Mouse (Mus musculus): ENCODE measurements at regions not wholly inside any gene's neighbourhood (a gene's known extent, or its start where the extent isn't known, plus 50 kb on each side); places are given as distances from the start of the nearest gene placed in this dataset.

DNA sequence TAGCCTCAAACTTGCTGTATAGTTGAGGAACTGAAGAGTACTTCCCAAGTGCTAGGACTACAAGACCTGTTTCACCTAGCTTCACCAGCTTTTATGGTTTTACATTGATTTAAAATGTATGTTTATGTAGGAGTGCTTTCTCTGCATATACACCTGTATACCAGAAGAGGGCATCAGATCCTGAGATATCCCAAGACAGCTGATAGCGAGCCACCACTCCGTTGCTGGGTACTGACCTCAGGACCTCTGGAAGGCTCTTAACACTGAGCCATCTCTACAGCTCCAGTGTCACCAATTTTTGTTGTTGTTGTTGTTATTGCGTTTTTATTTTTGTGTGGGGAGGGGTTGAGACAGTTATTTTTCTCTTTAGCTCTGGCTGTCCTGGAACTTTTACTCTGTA lies 55.9 kb upstream of the Ddx3x start:
- TF ChIP-seq GATA1 (IDR thresholded peaks at IDR 0.05; ENCODE audit: low read length) (no peak), TAL1 (IDR thresholded peaks at IDR 0.05; ENCODE audit: low read length) (no peak)
- Histone ChIP-seq H3K27me3 (ENCODE audit: control insufficient read depth) (no peaks in the 10 kb centered on the region), H3K36me3 (ENCODE audit: control insufficient read depth) (no peaks in the 10 kb centered on the region), H3K4me1 (ENCODE audit: control insufficient read depth) (peaks cover 5% of the 10 kb centered on the region), H3K4me3 (replicated peaks) (no peak overlapping the region), H3K9me3 (ENCODE audit: control insufficient read depth, low read length) (no peaks in the 10 kb centered on the region)

DNA sequence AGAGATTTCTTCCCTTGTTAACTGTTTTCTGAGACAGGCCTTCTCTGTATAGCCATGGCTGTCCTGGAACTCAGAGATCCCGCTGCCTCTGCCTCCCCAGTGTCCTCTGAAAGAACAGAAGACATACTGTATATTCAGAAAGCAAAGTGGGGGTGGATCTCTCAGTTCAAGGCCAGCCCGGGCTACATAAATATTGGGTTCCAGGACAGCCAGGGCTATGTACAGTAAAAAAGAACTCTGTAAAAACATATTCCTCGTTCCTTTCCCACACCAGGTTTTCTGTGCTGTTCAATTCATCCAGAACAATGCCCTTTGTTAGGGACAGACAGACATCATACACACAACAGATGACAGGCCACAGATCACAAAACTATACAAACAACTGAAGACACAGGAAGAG lies 54.3 kb upstream of the Ddx3x start:
- H3K4me3 ChIP-seq (replicated peaks), result no peak overlapping the region
- H3K4me1 ChIP-seq (ENCODE audit: control insufficient read depth), result peaks cover 19% of the 10 kb centered on the region
- no peaks in the 10 kb centered on the region for H3K36me3 ChIP-seq (ENCODE audit: control insufficient read depth)
- no peaks in the 10 kb centered on the region for H3K27me3 ChIP-seq (ENCODE audit: control insufficient read depth)
- no peak for TF ChIP-seq TAL1 (IDR thresholded peaks at IDR 0.05; ENCODE audit: low read length)
- no peak for TF ChIP-seq GATA1 (IDR thresholded peaks at IDR 0.05; ENCODE audit: low read length)
- H3K9me3 ChIP-seq (ENCODE audit: control insufficient read depth, low read length), result no peaks in the 10 kb centered on the region

DNA sequence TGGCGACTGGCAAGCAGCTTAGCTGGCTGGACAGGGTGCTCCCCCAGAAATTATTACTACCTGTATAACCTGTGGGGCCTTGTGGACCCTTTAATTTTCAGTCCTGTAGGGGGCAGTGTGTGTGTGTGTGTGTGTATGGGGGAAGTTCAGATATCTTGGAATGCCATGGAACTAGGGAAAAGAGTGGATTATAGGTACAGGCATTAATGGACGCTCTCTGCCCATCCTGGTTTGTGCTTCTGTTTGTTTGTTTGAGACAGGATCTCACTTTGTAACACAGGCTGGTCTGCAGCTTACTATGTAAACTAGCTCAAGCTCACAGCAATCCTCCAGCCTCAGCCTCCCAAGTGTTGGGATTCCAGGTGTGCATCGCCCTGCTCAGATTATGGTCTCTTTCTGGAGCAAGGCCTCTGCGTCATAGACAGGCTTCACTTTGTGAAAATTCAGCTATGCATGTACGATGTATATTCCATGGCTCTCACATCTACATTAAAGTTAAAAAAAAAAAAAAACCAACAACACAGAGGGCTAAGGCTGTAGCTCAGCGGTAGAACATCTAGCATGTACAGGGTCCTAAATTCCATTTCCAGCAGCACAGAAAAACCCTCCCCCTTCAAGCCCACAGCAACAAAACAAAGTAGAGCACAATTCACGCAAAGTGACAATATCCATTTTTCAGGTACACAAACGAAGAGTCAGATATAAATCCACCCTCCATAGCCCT lies 50.7 kb upstream of the Ddx3x start:
- Histone ChIP-seq H3K36me3 (ENCODE audit: control insufficient read depth) (no peaks in the 10 kb centered on the region), H3K4me3 (replicated peaks) (peak overlapping the region; percentile 69), H3K9me3 (ENCODE audit: control insufficient read depth, low read length) (no peaks in the 10 kb centered on the region), H3K27me3 (ENCODE audit: control insufficient read depth) (no peaks in the 10 kb centered on the region), H3K4me1 (ENCODE audit: control insufficient read depth) (peaks cover 33% of the 10 kb centered on the region)
- no peak for TF ChIP-seq TAL1 (IDR thresholded peaks at IDR 0.05; ENCODE audit: low read length)
- TF ChIP-seq GATA1 (IDR thresholded peaks at IDR 0.05; ENCODE audit: low read length), result no peak

DNA sequence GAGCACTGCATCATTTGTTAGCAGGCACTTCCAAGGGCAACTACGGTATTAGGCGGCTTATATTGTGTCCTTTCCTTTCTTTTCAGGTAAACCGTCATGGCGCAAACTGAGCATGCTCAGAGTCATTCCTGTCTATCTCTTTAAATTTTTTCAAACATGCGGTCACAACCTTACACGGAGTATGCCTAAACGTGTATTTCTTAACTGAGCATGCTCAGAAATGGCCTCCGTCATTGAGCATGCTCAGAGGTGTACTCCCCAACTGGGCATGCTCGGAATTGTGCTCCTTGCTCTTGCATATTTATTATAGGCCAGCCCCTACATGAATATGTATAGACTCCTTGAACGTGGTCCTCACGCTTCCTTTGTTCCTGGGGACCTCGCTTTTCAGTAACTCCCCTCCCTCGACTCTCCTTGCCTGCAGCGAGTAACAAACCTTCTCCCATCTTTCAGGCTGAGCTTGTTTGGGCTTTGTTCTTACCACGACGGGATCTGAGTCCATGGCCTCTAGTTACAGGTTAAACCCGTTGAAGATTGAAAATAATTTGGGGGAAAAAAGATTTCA lies 50.1 kb upstream of the Ddx3x start:
- TF ChIP-seq GATA1 (IDR thresholded peaks at IDR 0.05; ENCODE audit: low read length) (no peak), TAL1 (IDR thresholded peaks at IDR 0.05; ENCODE audit: low read length) (no peak)
- Histone ChIP-seq H3K4me1 (ENCODE audit: control insufficient read depth) (peaks cover 38% of the 10 kb centered on the region), H3K4me3 (replicated peaks) (peak overlapping the region; percentile 69), H3K36me3 (ENCODE audit: control insufficient read depth) (no peaks in the 10 kb centered on the region), H3K27me3 (ENCODE audit: control insufficient read depth) (no peaks in the 10 kb centered on the region), H3K9me3 (ENCODE audit: control insufficient read depth, low read length) (no peaks in the 10 kb centered on the region)

Data from erythroblast, embryonic 14.5 days (primary cell).